Mouse (Mus musculus) cerebellum, adult (tissue): Measurements from ENCODE around the gene Btbd35f21.
"Not testable (repeated sequence)": the region's sequence is repeated elsewhere in the genome, so short reads cannot be mapped to it uniquely, and the experiment has no call there.

ENCODE experiments used
- ATAC-seq: cut with Nextera tagmentation; 2 replicates; pipeline ENCODE4 v1.9.2; 2017; ENCODE audit warnings: mild to moderate bottlenecking, moderate library complexity, mixed read lengths; ENCODE audit not compliant: insufficient number of reproducible peaks, low FRiP score, low TSS enrichment

Gene Btbd35f21

DNA sequence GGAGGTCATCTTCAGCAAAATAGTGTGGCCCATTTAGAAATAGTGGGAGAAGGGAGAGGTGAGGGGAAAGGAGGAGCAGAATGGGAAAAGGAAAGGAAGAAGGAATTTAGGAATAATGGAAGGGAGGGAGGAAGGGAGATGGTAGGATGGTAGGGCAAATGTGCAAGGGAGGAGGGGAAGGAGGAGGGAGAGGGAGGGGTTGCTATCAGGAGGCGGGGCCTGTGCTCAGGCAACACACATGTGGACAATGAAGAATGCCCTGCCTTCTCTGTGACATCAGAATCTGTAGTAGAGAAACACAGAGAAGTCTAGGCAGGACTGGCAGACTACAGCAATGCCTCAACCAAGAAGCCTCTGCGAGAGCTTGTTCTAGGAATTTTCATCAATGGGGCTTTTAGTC lies at the start of gene Btbd35f21:
TSS of gene Btbd35f21 (plus strand) at position 301 of the 400 bp plus-strand sequence.
- ATAC-seq, result not testable (repeated sequence)
